Mouse (Mus musculus) liver, embryonic 14.5 days (tissue): ENCODE data around the gene Rsu1.

Experiments
- CTCF ChIP-seq: IDR thresholded peaks from 2 replicates; pipeline ENCODE4 v1.5.1; 2016; ENCODE audit warnings: antibody characterized with exemption, low read depth, control low read depth
- EP300 ChIP-seq: IDR thresholded peaks from 2 replicates; pipeline ENCODE4 v1.6.1; 2016; ENCODE audit warnings: antibody characterized with exemption, low read depth

- peak; percentile 53; the same call in 1 of the 2 replicates for TF ChIP-seq CTCF
- TF ChIP-seq EP300, result no peak
These were observed 7.1 kb upstream of the Rsu1 start for GRCm38 (mm10) chr2:13278114-13278862.
